Mouse (Mus musculus) limb, embryonic 11.5 days (tissue): ENCODE data around the gene Plekha5. TPM values are rescaled to one million over a fixed set of nuclear protein-coding genes. Genes with fewer than 3 reads are reported as not detected.

Experiments used
- ATAC-seq: fragments of 200-750 bp; cut with Nextera tagmentation; 2 replicates; pipeline ENCODE4 v1.8.0; 2017; ENCODE audit warnings: low read depth; ENCODE audit not compliant: insufficient number of reproducible peaks, low FRiP score, low TSS enrichment
- DNase-seq: peaks from one replicate; pipeline ENCODE4 v3.0.0-alpha.2; 2015; ENCODE audit warnings: low spot score
- H3K27ac ChIP-seq: fragments of 300-500 bp; sonication (generic); replicated peaks from 2 replicates; pipeline ENCODE4 v1.5.1; 2014; ENCODE audit warnings: low read depth, mild to moderate bottlenecking, low read length
- H3K27me3 ChIP-seq: fragments of 300-500 bp; sonication (generic); 2 replicates; pipeline ENCODE4 v1.6.1; 2014; ENCODE audit warnings: mild to moderate bottlenecking, low read length, mixed read lengths; ENCODE audit not compliant: control insufficient read depth, insufficient read depth
- H3K36me3 ChIP-seq: fragments of 300-500 bp; sonication (generic); 2 replicates; pipeline ENCODE4 v1.6.1; 2014; ENCODE audit warnings: mild to moderate bottlenecking, low read length, moderate library complexity, mixed read lengths; ENCODE audit not compliant: control insufficient read depth, insufficient read depth
- H3K4me1 ChIP-seq: fragments of 300-500 bp; sonication (generic); 2 replicates; pipeline ENCODE4 v1.6.1; 2014; ENCODE audit warnings: low read length, mixed read lengths; ENCODE audit not compliant: control insufficient read depth, insufficient read depth
- H3K4me2 ChIP-seq: fragments of 300-500 bp; sonication (generic); 2 replicates; pipeline ENCODE4 v1.6.1; 2014; ENCODE audit warnings: low read depth, mild to moderate bottlenecking, moderate library complexity; ENCODE audit not compliant: severe bottlenecking
- H3K4me3 ChIP-seq: fragments of 300-500 bp; sonication (generic); 2 replicates; pipeline ENCODE4 v1.5.1; 2014; ENCODE audit warnings: low read depth, low read length
- H3K9ac ChIP-seq: fragments of 300-500 bp; sonication (generic); 2 replicates; pipeline ENCODE4 v1.6.1; 2014; ENCODE audit warnings: mild to moderate bottlenecking, low read length
- H3K9me3 ChIP-seq: fragments of 300-500 bp; sonication (generic); 2 replicates; pipeline ENCODE4 v1.6.1; 2016; ENCODE audit warnings: low read length; ENCODE audit not compliant: control insufficient read depth
- WGBS: fragments of 180-500 bp; shearing (Covaris S2); extraction: QIAGEN DNeasy Blood & Tissue Kit; methylation state at CpG from one replicate; pipeline ENCODE4 v1.1.7; 2014; 5-methylcytosine and 5-hydroxymethylcytosine counted together
- polyA plus RNA-seq: library from polyadenylated mRNA; unstranded; fragments of >200 nt; fragmentation: Nextera tagmentation; extraction: Ambion mirVana; gene quantifications from 2 replicates; pipeline ENCODE4 v1.2.1, GENCODE M21; 2014

Plekha5 gene
- polyA plus RNA-seq, 1 experiment from 2014 or later: 54.5 TPM

GRCm38 (mm10) chr6:140611893-140612473 is 188.1 kb downstream of the Plekha5 start:
- Histone ChIP-seq H3K27ac (no peak overlapping the region), H3K27me3 (no peaks in the 10 kb centered on the region), H3K9me3 (no peaks in the 10 kb centered on the region), H3K4me1 (no peaks in the 10 kb centered on the region), H3K9ac (no peak overlapping the region), H3K4me2 (no peak overlapping the region), H3K36me3 (no peaks in the 10 kb centered on the region), H3K4me3 (no peak overlapping the region)
- WGBS: 88% methylated on average over 13 of the region's 13 CpGs
- ATAC-seq: no peak
- no peak for DNase-seq

DNA sequence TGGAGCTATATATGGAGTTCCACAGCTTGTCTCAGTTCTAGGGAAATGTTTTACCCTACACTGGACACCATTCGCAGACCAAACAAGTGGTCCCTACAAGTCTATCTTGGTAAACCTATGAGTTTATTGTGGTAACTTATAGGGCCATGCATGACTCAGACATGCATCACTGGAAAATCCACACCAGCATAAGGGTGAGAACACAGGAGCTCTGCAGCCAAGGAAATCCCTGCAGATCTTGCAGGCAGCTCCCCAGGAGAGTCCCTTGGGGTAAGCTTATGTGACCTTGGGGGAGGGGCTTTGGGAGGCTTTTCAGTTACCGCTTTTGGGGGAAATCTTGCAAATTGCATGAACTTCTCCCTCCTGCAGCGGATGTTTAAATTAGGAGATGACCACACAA is 190.0 kb downstream of the Plekha5 start:
- Histone ChIP-seq H3K4me1 (no peaks in the 10 kb centered on the region), H3K4me2 (no peak overlapping the region), H3K9me3 (no peaks in the 10 kb centered on the region), H3K9ac (no peak overlapping the region), H3K27ac (no peak overlapping the region), H3K4me3 (no peak overlapping the region), H3K36me3 (no peaks in the 10 kb centered on the region), H3K27me3 (no peaks in the 10 kb centered on the region)
- no peak for DNase-seq
- WGBS: 68% methylated on average over 3 of the region's 3 CpGs
- ATAC-seq: no peak

GRCm38 (mm10) chr6:140614711-140615110 is 190.9 kb downstream of the Plekha5 start:
- H3K4me3 ChIP-seq: no peak overlapping the region
- ATAC-seq (no peak), DNase-seq (no peak)
- no peaks in the 10 kb centered on the region for H3K36me3 ChIP-seq
- no peaks in the 10 kb centered on the region for H3K27me3 ChIP-seq
- no peak overlapping the region for H3K27ac ChIP-seq
- H3K4me2 ChIP-seq: no peak overlapping the region
- no peaks in the 10 kb centered on the region for H3K4me1 ChIP-seq
- no peak overlapping the region for H3K9ac ChIP-seq
- H3K9me3 ChIP-seq: no peaks in the 10 kb centered on the region
- WGBS: 91% methylated on average over 11 of the region's 11 CpGs

GRCm38 (mm10) chr6:140620531-140621349 is 196.9 kb downstream of the Plekha5 start:
- Histone ChIP-seq H3K4me2 (no peak overlapping the region), H3K4me3 (no peak overlapping the region), H3K27ac (no peak overlapping the region), H3K9ac (no peak overlapping the region), H3K9me3 (no peaks in the 10 kb centered on the region), H3K4me1 (peaks cover 9% of the 10 kb centered on the region), H3K27me3 (no peaks in the 10 kb centered on the region), H3K36me3 (no peaks in the 10 kb centered on the region)
- WGBS: 61% methylated on average over 13 of the region's 13 CpGs
- ATAC-seq: no peak
- no peak for DNase-seq

DNA sequence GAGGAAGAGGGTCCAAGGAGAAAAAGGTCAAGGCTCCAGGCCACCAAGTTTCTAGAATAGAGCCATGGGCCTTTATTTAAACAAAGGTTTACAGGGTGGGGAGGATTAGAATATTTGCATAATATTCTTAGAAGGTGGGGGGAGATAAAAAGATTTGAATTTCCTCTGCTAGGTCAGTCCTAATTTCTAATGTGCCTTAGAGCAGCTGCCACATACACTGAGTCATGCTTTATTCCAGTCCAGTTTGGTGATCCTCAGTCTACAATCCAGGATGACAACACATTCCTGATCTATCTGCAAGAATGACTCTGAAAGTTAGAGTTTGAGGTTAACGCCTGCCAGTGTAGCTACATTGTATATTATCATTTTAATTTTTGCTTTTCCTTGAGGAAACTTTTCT is 197.8 kb downstream of the Plekha5 start:
- peaks cover 17% of the 10 kb centered on the region for H3K4me1 ChIP-seq
- no peak overlapping the region for H3K4me3 ChIP-seq
- H3K9ac ChIP-seq: no peak overlapping the region
- no peaks in the 10 kb centered on the region for H3K9me3 ChIP-seq
- DNase-seq: no peak
- H3K4me2 ChIP-seq: no peak overlapping the region
- no peak for ATAC-seq
- no peak overlapping the region for H3K27ac ChIP-seq
- no peaks in the 10 kb centered on the region for H3K36me3 ChIP-seq
- no peaks in the 10 kb centered on the region for H3K27me3 ChIP-seq
- WGBS: 96% methylated on average over 1 of the region's 1 CpGs

DNA sequence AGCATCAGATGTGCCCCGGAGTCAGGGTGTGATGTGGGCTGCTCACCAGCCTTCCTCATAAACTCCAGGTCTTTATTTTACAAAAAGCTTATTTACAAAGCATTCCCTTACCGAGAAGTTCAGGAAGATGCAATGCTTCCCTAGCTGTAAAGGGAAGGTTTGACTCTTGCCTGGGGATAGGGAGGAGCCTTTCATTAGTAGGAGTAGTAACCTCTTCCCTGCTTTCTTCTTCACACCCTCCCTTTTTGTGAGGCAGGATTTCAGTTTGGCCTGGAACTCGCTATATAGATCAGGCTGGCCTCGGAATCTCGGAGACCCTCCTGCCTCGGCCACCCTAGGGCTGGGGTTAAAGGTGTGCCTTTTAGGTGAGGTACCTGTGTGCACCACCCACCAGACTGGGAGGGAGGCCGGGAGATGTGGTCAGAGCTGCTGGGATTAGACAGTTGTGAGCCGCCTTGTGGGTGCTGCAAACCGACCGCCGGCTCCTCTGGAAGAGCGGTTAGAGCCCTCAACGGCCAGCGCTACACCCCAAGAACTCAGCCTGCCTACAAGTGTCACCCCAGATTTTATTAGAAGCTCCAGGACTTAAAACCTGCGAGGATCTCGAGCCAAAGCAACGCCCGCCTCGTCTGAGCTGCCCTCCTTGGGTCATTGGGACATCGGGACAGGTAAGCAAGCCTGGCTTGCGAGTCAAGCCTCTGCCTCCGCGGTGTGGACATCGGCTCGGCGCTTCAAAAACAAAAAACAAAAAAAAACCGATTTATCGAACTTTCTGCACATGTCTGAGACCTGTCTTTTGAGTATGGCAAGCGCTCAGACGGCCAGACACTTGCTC is 198.8 kb downstream of the Plekha5 start, which contains the start of gene Aebp2:
Gene Aebp2 (plus strand): TSS at position 273 of the 835 bp plus-strand sequence.
- H3K27me3 ChIP-seq: no peaks in the 10 kb centered on the region
- no peaks in the 10 kb centered on the region for H3K36me3 ChIP-seq
- H3K9me3 ChIP-seq: no peaks in the 10 kb centered on the region
- peak within 1 kb of the TSS; percentile 91 for H3K27ac ChIP-seq
- no peak for ATAC-seq
- peak within 1 kb of the TSS; percentile 68; the same call in 1 of the 2 replicates for H3K4me2 ChIP-seq
- peak within 1 kb of the TSS; percentile 93 for H3K9ac ChIP-seq
- DNase-seq: peak; percentile 51
- 40% methylated on average over 30 of the region's 30 CpGs for WGBS
- peaks cover 20% of the 10 kb centered on the region for H3K4me1 ChIP-seq
- H3K4me3 ChIP-seq: peak within 1 kb of the TSS; percentile 98

GRCm38 (mm10) chr6:140623226-140624095 is 199.6 kb downstream of the Plekha5 start:
- H3K27me3 ChIP-seq: no peaks in the 10 kb centered on the region
- no peaks in the 10 kb centered on the region for H3K36me3 ChIP-seq
- WGBS: under 1% methylated on average over 90 of the region's 117 CpGs
- ATAC-seq: peak; percentile 89
- no peaks in the 10 kb centered on the region for H3K9me3 ChIP-seq
- H3K4me2 ChIP-seq: peak overlapping the region; percentile 68
- H3K27ac ChIP-seq: peak overlapping the region; percentile 91
- H3K4me3 ChIP-seq: peak overlapping the region; percentile 98
- DNase-seq: peak; percentile 90
- H3K9ac ChIP-seq: peak overlapping the region; percentile 93
- peaks cover 20% of the 10 kb centered on the region for H3K4me1 ChIP-seq
